In the genomic region with DNA sequence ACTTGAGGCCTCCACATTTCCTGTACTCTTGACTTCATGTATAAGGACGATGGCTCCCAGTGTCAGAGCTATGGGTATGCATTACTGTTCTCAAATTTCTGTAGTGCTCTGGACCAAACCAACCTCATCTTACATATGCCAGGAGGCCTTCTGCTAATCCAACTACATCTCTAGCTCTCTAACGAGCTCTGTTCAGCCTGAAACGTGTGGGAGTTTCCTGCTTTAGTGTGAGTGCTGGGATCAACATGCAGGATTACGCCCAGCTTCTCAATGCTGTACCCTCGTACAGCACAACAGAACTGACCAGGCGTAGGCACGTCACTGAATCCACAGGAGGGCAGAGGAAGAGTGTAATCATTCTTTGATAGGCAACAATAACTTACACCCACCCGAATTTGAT, we compare ENCODE assay signal across 25 mouse cellular contexts. TPM values are rescaled to one million over a fixed set of nuclear protein-coding genes. Genes with fewer than 3 reads are reported as not detected.
DNase-seq lines count a peak whose midpoint lies in the region; ATAC-seq lines count a peak whose summit lies in the region.
"Had no signal": no experiment of that assay in that cellular context is flagged by ENCODE, and none has a peak within 500 bp of the region (broad histone marks: within the 10 kb centered on the region; RNA-seq: fewer than 3 reads in every experiment).

No protein-coding gene starts in this region.

- peak overlapping the region; percentile 18; the same call in 1 of the 2 replicates for H3K27ac ChIP-seq in kidney, embryonic 16.5 days (ENCODE audit: low read length)
- H3K27ac ChIP-seq: forebrain, embryonic 15.5 days; heart, adult 2 months; heart, embryonic 15.5 days; hindbrain, embryonic 13.5 days; hindbrain, postnatal 0 days had no signal

- H3K36me3 ChIP-seq in kidney, embryonic 16.5 days (ENCODE audit: insufficient read depth, low read length), result peaks cover 60% of the 10 kb centered on the region

- no peaks in the 10 kb centered on the region for H3K9me3 ChIP-seq in kidney, embryonic 16.5 days (ENCODE audit: low read length)
- H3K9me3 ChIP-seq: forebrain, embryonic 15.5 days; heart, embryonic 15.5 days; hindbrain, embryonic 13.5 days had no signal

- H3K4me1 ChIP-seq in kidney, embryonic 16.5 days (ENCODE audit: insufficient read depth, low read length), result peaks cover 7% of the 10 kb centered on the region
- H3K4me1 ChIP-seq: forebrain, embryonic 15.5 days; hindbrain, embryonic 13.5 days had no signal

- no peaks in the 10 kb centered on the region for H3K27me3 ChIP-seq in kidney, embryonic 16.5 days (ENCODE audit: insufficient read depth, low read length)
- H3K27me3 ChIP-seq: CH12.LX; forebrain, embryonic 15.5 days; heart, embryonic 15.5 days; hindbrain, embryonic 13.5 days; Patski had no signal

- no peak overlapping the region for H3K4me3 ChIP-seq in kidney, embryonic 16.5 days (ENCODE audit: low read length)
- H3K4me3 ChIP-seq: forebrain, embryonic 15.5 days; heart, adult 2 months; heart, embryonic 15.5 days; hindbrain, embryonic 13.5 days had no signal

- no peak overlapping the region for H3K4me2 ChIP-seq in kidney, embryonic 16.5 days (replicated peaks; ENCODE audit: low read depth, low read length)
- H3K4me2 ChIP-seq: forebrain, embryonic 15.5 days; heart, embryonic 11.5 days; heart, embryonic 15.5 days; hindbrain, embryonic 13.5 days had no signal

- H3K9ac ChIP-seq in kidney, embryonic 16.5 days (replicated peaks; ENCODE audit: low read length), result no peak overlapping the region
- H3K9ac ChIP-seq: forebrain, embryonic 15.5 days; heart, embryonic 15.5 days; hindbrain, embryonic 13.5 days had no signal

- DNase-seq in gastrocnemius, adult 18-20 months (ENCODE audit: low spot score), result peak; percentile 19
- DNase-seq in gastrocnemius, postnatal 25 days, result no peak
- DNase-seq in kidney, postnatal 10 days, result no peak
- peak; percentile 63 for DNase-seq in layer of hippocampus, adult 9-11 months
- no peak for DNase-seq in layer of hippocampus, postnatal 25 days (ENCODE audit: extremely low spot score in 1 of 2, low spot score in 1 of 2)
- DNase-seq in brain, adult 2 months (ENCODE audit: low read depth, low spot score), result peak; percentile 43
- DNase-seq: adrenal gland, postnatal 14 days; cerebellum, adult 18-20 months; cerebellum, adult 9-11 months; heart, adult 2 months; heart, postnatal 14 days had no signal

- 43% methylated on average over 8 of the region's 8 CpGs for WGBS in kidney, embryonic 16.5 days

- no peak for ATAC-seq in kidney, embryonic 16.5 days (ENCODE audit: low FRiP score, low TSS enrichment)
- ATAC-seq: activated CD4-positive, CD25-positive, alpha-beta regulatory T cell, adult 4 months; forebrain, embryonic 15.5 days; hindbrain, postnatal 0 days; Patski had no signal

RNA-seq across cellular contexts. Expression of gene Rsc1a1, which starts 1.1 kb away (rescaled TPM):
- 1 to 10 TPM; 4.1 to 5.2 TPM for total RNA-seq in gastrocnemius, adult 18-20 months (2021)
- total RNA-seq in gastrocnemius, postnatal 25 days (2021), result 1 to 10 TPM; 1.4 to 2.3 TPM
- 0.62 TPM in 1 of 2 replicates, not detected in the other for polyA plus RNA-seq in kidney, embryonic 16.5 days (2015; fragmentation: Nextera tagmentation; extraction: Ambion mirVana)
- 1 to 10 TPM in 1 of 2 experiments, not detected in 1; 2.2 TPM for total RNA-seq in layer of hippocampus, postnatal 25 days (2021)
- total RNA-seq: adrenal gland, adult 18-20 months; heart, adult 2 months; heart, postnatal 14 days had no signal
- polyA plus RNA-seq: activated CD4-positive, CD25-positive, alpha-beta regulatory T cell, adult 4 months; forebrain, embryonic 15.5 days; heart, embryonic 15.5 days; hindbrain, postnatal 0 days had no signal

RNA-seq across cellular contexts. Expression of gene Plekhm2, which starts 21.8 kb away (rescaled TPM):
- total RNA-seq in gastrocnemius, adult 18-20 months (2021), result 10 to 100 TPM; 28.9 to 34.5 TPM
- total RNA-seq in gastrocnemius, postnatal 25 days (2021), result 10 to 100 TPM; 24.3 to 32.7 TPM
- 6.4 TPM in 2 replicates for polyA plus RNA-seq in kidney, embryonic 16.5 days (2015; fragmentation: Nextera tagmentation; extraction: Ambion mirVana)
- 10 to 100 TPM; 59.1 to 69.1 TPM for total RNA-seq in layer of hippocampus, postnatal 25 days (2021)

RNA-seq across cellular contexts. Expression of gene Ddi2, which starts 36.7 kb away (rescaled TPM):
- 10 to 100 TPM; 57.5 to 62.5 TPM for total RNA-seq in gastrocnemius, adult 18-20 months (2021)
- 10 to 100 TPM; 34.4 to 42.4 TPM for total RNA-seq in gastrocnemius, postnatal 25 days (2021)
- 19.1 and 20.9 TPM in 2 replicates for polyA plus RNA-seq in kidney, embryonic 16.5 days (2015; fragmentation: Nextera tagmentation; extraction: Ambion mirVana)
- 10 to 100 TPM; 39.7 TPM for total RNA-seq in layer of hippocampus, postnatal 25 days (2021)

RNA-seq across cellular contexts. Expression of gene Agmat, which starts 59.9 kb away (rescaled TPM):
- total RNA-seq in gastrocnemius, adult 18-20 months (2021), result not detected
- under 1 TPM in 1 of 2 experiments, not detected in 1; 0.20 TPM for total RNA-seq in gastrocnemius, postnatal 25 days (2021)
- 1.7 and 2.0 TPM in 2 replicates for polyA plus RNA-seq in kidney, embryonic 16.5 days (2015; fragmentation: Nextera tagmentation; extraction: Ambion mirVana)
- total RNA-seq in layer of hippocampus, postnatal 25 days (2021), result not detected
- total RNA-seq: CH12.LX; gastrocnemius, adult 8-10 months; hematopoietic stem cell, adult 5-6 weeks; hindbrain, postnatal 0 days had no signal
- polyA plus RNA-seq: activated CD4-positive, CD25-positive, alpha-beta regulatory T cell, adult 4 months; embryonic facial prominence, embryonic 11.5 days; forebrain, embryonic 11.5 days; forebrain, embryonic 15.5 days; hindbrain, embryonic 13.5 days; Patski had no signal

Comparison
In these comparisons a context has a peak if more than half of its experiments do, and no peak if none do; other contexts are left out.
1. DNase-seq: peak in gastrocnemius, adult 18-20 months (single experiment), layer of hippocampus, adult 9-11 months (single experiment) and brain, adult 2 months (single experiment); none in gastrocnemius, postnatal 25 days (single experiment), kidney, postnatal 10 days (single experiment) and layer of hippocampus, postnatal 25 days (0 of 2).